Mouse (Mus musculus) myocyte (in vitro differentiated cells): ENCODE measurements at regions not wholly inside any gene's neighbourhood (a gene's known extent, or its start where the extent isn't known, plus 50 kb on each side); places are given as distances from the start of the nearest gene placed in this dataset.

Experiments
- CEBPB ChIP-seq: IDR thresholded peaks from 2 replicates; pipeline ENCODE4 v1.6.1; 2011; ENCODE audit warnings: mild to moderate bottlenecking, moderate library complexity; ENCODE audit not compliant: poor library complexity, insufficient read depth, severe bottlenecking
- MAX ChIP-seq: IDR thresholded peaks from one replicate; pipeline ENCODE4 v1.6.1; 2011; ENCODE audit warnings: low read depth, mild to moderate bottlenecking, control low read depth
- MYOD1 ChIP-seq, 3 experiments: IDR thresholded peaks; one replicate each; pipeline ENCODE4 v1.6.1; 2011; ENCODE audit warnings: control low read depth in 2 of 3, low read depth in 2 of 3, mild to moderate bottlenecking in 2 of 3, moderate library complexity in 1 of 3; ENCODE audit not compliant: insufficient read length in 2 of 3, control insufficient read depth in 1 of 3
- MYOG ChIP-seq, 3 experiments: IDR thresholded peaks; one replicate each; pipeline ENCODE4 v1.6.1; 2011; ENCODE audit warnings: control low read depth in 2 of 3, low read depth in 2 of 3, mild to moderate bottlenecking in 2 of 3; ENCODE audit not compliant: insufficient read length in 2 of 3, control insufficient read depth in 1 of 3, insufficient read depth in 1 of 3
- POLR2A ChIP-seq: IDR thresholded peaks from one replicate; pipeline ENCODE4 v1.6.1; 2011; ENCODE audit warnings: low read depth, mild to moderate bottlenecking, control low read depth, moderate library complexity; ENCODE audit not compliant: insufficient read length
- POLR2AphosphoS2 ChIP-seq: IDR thresholded peaks from one replicate; pipeline ENCODE4 v1.6.1; 2011; ENCODE audit warnings: low read depth, control low read depth; ENCODE audit not compliant: insufficient read length
- TCF12 ChIP-seq: IDR thresholded peaks from one replicate; pipeline ENCODE4 v1.6.1; 2011; ENCODE audit warnings: mild to moderate bottlenecking, control low read depth; ENCODE audit not compliant: poor library complexity, insufficient read depth, severe bottlenecking
- TCF3 ChIP-seq: IDR thresholded peaks from one replicate; pipeline ENCODE4 v1.6.1; 2011; ENCODE audit warnings: low read depth, control low read depth; ENCODE audit not compliant: insufficient read length
- USF1 ChIP-seq: IDR thresholded peaks from one replicate; pipeline ENCODE4 v1.6.1; 2011; ENCODE audit warnings: low read depth, mild to moderate bottlenecking, control low read depth, moderate library complexity

DNA sequence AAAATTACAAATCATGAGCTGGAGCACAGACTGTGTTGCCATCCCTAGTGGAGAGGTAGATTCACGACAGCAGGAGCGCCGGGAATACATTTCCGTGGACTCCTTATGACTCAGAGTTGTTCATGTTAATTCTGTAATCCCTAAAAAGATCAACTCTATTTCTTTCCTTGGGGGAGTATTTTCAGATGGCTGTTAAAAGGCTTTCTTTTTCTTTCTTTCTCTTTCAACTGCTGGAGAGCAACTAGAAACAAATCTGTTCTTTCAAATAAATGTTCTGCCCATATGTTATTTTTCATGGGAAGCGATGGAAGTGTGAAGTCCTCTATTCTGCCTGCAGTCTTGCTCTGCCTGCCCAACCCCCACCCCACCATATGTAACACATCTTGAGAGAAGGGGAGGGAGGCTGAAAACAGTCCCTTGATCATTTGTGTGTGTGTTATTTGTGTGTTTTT is 401.4 kb upstream of the Dcn start:
- TF ChIP-seq MYOG (IDR thresholded peaks at IDR 0.05; ENCODE audit: control insufficient read depth in 1 of 3, insufficient read depth in 1 of 3, insufficient read length in 2 of 3, low read depth in 2 of 3) (no peak), CEBPB (no peak), POLR2A (no peak), TCF12 (no peak), TCF3 (no peak), MYOD1 (IDR thresholded peaks at IDR 0.05; ENCODE audit: control insufficient read depth in 1 of 3, insufficient read length in 2 of 3, low read depth in 2 of 3) (no peak), POLR2AphosphoS2 (no peak), USF1 (no peak), MAX (no peak)
